Mouse (Mus musculus) neural tube, postnatal 0 days (tissue): ENCODE data around the gene Foxn2. TPM values are rescaled to one million over a fixed set of nuclear protein-coding genes. Genes with fewer than 3 reads are reported as not detected.

ENCODE experiments used
- polyA plus RNA-seq: library from polyadenylated mRNA; unstranded; fragments of >200 nt; fragmentation: Nextera tagmentation; extraction: Ambion mirVana; gene quantifications from 2 replicates; pipeline ENCODE4 v1.2.1, GENCODE M21; 2015

Foxn2 gene
- polyA plus RNA-seq: 7.4 and 8.0 TPM in 2 replicates

DNA sequence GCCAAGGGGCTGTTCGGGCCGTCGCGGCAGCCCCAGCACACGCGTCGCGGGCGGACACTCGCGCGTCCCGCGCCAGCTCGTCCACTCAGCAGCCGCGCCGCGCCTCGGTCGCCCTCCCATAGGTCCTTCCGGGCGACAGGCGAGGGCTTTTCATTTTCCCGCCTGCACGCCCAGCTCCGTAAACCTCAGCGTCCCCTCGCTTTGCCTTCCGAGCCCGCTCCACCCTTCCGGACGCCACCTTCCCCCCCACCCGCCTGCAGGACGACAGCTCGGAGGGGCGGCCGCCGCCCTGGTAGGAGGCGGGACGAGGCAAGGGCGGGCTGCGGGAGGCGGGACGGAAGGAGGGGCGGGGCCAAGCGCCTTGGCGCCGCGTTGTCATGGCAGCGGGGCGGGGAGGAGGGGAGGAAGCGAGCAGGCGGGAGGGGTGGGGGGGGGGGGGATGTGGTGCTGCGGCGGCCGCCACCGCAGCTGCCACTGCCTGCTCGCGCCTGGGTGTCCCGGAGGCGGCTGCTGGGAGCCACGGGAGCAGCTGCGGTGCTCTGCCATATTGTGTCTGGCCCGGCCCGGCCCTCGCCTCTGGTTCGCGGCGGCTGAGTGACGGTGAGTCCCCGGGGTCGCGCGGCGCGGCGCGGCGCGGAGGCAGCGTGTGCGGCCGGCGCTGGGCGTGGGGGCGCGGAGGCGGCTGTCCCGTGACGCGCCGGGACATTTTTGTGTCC is at the start of gene Foxn2:
Gene Foxn2 (plus strand): TSS at position 427 of the 716 bp plus-strand sequence.

DNA sequence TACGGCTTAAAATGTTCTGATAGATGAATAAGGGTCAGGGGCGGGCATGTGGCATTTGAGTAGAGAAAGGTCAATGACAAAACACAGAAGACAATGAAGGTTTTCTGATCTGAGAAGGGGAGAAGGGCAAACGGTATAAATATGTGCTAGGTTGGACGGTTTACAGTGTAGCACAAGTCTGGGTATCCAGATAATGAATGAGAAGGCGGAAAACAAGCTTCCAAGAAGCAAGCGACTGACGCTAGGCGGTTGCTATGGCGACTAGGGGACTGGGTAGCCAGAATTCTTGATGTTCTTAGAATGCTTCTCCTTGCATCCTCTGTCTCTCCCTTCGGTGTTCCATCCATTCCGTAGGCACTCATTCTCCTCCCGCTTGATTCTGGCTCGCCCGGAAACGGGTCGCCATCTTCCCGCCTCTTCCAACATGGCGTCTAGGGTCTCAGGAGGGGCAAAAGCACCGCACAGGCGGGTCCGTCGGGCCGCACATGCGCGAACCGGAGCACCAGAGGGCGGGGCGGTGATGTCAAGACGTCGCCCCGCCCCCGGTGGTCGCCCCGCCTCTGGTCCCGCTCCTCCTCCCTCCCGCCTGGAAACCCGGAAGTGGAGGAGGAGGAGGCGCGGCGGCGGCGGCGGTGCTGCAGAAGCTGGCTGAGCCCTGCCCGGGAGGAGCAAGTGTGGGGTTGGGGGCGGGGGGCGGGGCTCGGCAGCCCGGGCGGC is 89.2 kb downstream of the Foxn2 start, which contains the start of gene Ppp1r21:
Gene Ppp1r21 (plus strand): TSS at position 600 of the 717 bp plus-strand sequence.

Other genes with a start within 250 kb of the Foxn2 start
- gene Ppp1r21, start 89.4 kb downstream of the Foxn2 start, polyA plus RNA-seq: 39.3 and 40.4 TPM in 2 replicates
- 2.2 and 3.4 TPM in 2 replicates for gene Ston1, start 157.0 kb downstream of the Foxn2 start, polyA plus RNA-seq
- gene Gtf2a1l, start 227.9 kb downstream of the Foxn2 start, polyA plus RNA-seq: 0.31 and 0.46 TPM in 2 replicates